Mouse (Mus musculus) stomach, embryonic 15.5 days (tissue): ENCODE measurements around the gene Trim69. TPM values are rescaled to one million over a fixed set of nuclear protein-coding genes. Genes with fewer than 3 reads are reported as not detected.
A peak's percentile ranks its signal among the peaks of the same experiment; 100 is the strongest.

Experiments used
- ATAC-seq: fragments of 200-750 bp; cut with Nextera tagmentation; 2 replicates; pipeline ENCODE4 v1.8.0; 2017; ENCODE audit warnings: low read depth, moderate number of reproducible peaks, moderate TSS enrichment; ENCODE audit not compliant: insufficient read depth, low FRiP score
- H3K27ac ChIP-seq: fragments of 300-500 bp; sonication (generic); 2 replicates; pipeline ENCODE4 v1.5.1; 2015; ENCODE audit warnings: mild to moderate bottlenecking, inconsistent platforms
- H3K27me3 ChIP-seq: fragments of 300-500 bp; sonication (generic); replicated peaks from 2 replicates; pipeline ENCODE4 v1.6.1; 2015; ENCODE audit warnings: inconsistent platforms
- H3K36me3 ChIP-seq: fragments of 300-500 bp; sonication (generic); 2 replicates; pipeline ENCODE4 v1.6.1; 2015; ENCODE audit warnings: inconsistent platforms
- H3K4me1 ChIP-seq: fragments of 300-500 bp; sonication (generic); 2 replicates; pipeline ENCODE4 v1.6.1; 2015; ENCODE audit warnings: inconsistent platforms
- H3K4me2 ChIP-seq: fragments of 300-500 bp; sonication (generic); 2 replicates; pipeline ENCODE4 v1.6.1; 2015; ENCODE audit warnings: mild to moderate bottlenecking, inconsistent platforms
- H3K4me3 ChIP-seq: fragments of 300-500 bp; sonication (generic); replicated peaks from 2 replicates; pipeline ENCODE4 v1.5.1; 2015; ENCODE audit warnings: inconsistent platforms
- H3K9ac ChIP-seq: fragments of 300-500 bp; sonication (generic); 2 replicates; pipeline ENCODE4 v1.6.1; 2015; ENCODE audit warnings: inconsistent platforms
- H3K9me3 ChIP-seq: fragments of 300-500 bp; sonication (generic); 2 replicates; pipeline ENCODE4 v1.6.1; 2016; ENCODE audit warnings: inconsistent platforms
- WGBS: fragments of 180-500 bp; shearing (Covaris S2); methylation state at CpG from one replicate; pipeline ENCODE4 v1.1.7; 2015; 5-methylcytosine and 5-hydroxymethylcytosine counted together
- polyA plus RNA-seq: library from polyadenylated mRNA; unstranded; fragments of >200 nt; fragmentation: Nextera tagmentation; extraction: Ambion mirVana; gene quantifications from 2 replicates; pipeline ENCODE4 v1.2.1, GENCODE M21; 2015

The Trim69 gene
- polyA plus RNA-seq, 1 experiment from 2014 or later = not detected

DNA sequence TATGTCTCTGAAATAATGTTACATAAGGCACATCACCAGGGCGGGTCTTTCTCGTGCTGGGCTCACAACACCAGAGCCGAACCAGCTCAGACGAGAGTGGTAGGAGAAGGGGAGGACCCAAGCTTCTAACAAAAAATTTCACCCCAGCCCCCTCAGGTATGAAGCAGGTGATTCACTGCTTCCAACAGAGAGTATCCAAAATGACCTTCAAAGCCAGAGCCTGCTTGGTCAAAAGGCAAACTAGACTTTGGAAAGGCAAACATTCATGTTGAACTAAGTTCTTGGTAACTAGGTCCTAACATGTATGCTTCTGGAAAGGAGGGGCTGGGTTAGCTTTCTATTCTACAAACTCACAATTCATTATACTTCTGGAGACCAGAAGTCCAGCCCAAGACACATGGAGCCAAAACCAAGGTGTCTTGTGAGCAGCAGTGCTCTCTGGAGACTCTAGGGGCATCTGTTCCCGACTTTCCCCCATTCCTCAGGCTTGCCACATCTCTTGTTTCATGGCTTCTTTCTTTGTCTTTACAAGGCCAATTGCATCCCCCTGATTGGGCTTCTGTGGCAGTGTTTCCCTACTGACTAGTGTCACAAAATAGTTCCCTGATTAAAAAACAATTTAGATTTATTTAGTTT is 19.1 kb upstream of the Trim69 start:
- H3K4me2 ChIP-seq = no peak overlapping the region
- no peaks in the 10 kb centered on the region for H3K4me1 ChIP-seq
- 71% methylated on average over 5 of the region's 5 CpGs for WGBS
- 0 out of 2 replicates have a peak, but pooled peaks have one; percentile 31 for ATAC-seq
- no peak overlapping the region for H3K27ac ChIP-seq
- no peaks in the 10 kb centered on the region for H3K9me3 ChIP-seq
- 0 out of 2 replicates have a peak, but pooled peaks cover 3% of the 10 kb centered on the region for H3K27me3 ChIP-seq
- H3K9ac ChIP-seq = no peak overlapping the region
- H3K4me3 ChIP-seq = no peak overlapping the region
- no peaks in the 10 kb centered on the region for H3K36me3 ChIP-seq

DNA sequence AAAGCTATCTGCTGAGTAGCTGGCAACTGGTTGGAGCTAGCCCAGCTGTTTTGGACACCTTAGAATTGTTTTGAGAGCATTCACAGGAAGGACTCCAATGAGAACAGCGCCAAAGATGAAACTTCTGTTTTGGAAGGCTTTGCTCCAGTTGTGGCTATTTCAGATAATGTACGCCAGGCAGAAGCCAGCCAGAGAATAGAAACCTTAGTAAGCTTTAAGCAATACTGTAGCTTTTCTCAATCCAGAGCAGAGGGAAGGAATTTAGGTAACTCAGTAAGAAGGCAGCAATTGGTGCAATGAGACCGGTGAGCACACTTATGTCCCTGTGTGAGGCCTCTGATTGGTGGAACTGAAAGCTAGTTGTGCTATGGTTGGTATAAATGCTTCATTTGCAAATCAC is 17.4 kb upstream of the Trim69 start:
- H3K4me2 ChIP-seq = no peak overlapping the region
- H3K9me3 ChIP-seq = no peaks in the 10 kb centered on the region
- no peak overlapping the region for H3K4me3 ChIP-seq
- H3K27ac ChIP-seq = no peak overlapping the region
- H3K9ac ChIP-seq = no peak overlapping the region
- no peaks in the 10 kb centered on the region for H3K27me3 ChIP-seq
- H3K4me1 ChIP-seq = peaks cover 5% of the 10 kb centered on the region; the same call in 1 of the 2 replicates
- 87% methylated on average over 3 of the region's 3 CpGs for WGBS
- ATAC-seq = no peak
- no peaks in the 10 kb centered on the region for H3K36me3 ChIP-seq

DNA sequence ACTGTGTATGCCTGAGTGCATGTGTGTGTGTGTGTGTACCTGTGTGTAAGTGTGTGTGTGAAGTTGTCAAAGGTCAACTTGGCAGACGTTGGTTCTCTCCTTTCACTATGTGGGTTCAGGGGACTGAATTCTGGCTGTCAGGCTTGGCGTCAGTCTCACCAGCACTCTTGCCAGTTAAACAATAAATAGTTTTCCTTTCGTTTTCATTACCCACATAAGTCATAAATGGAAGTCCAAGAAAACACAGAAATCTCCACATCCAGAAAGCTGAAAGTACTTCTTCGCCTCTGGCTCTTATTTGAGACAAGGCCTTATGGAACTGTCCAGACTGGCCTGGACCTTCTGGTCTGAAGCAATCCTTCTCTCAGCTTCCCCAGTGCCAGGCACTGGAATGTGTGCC is 14.7 kb upstream of the Trim69 start:
- Histone ChIP-seq H3K4me1 (peaks cover 16% of the 10 kb centered on the region; the same call in 1 of the 2 replicates), H3K9ac (no peak overlapping the region), H3K4me3 (no peak overlapping the region), H3K27me3 (no peaks in the 10 kb centered on the region), H3K27ac (no peak overlapping the region), H3K4me2 (no peak overlapping the region), H3K36me3 (no peaks in the 10 kb centered on the region), H3K9me3 (no peaks in the 10 kb centered on the region)
- ATAC-seq = no peak
- WGBS = 68% methylated on average over 4 of the region's 4 CpGs

DNA sequence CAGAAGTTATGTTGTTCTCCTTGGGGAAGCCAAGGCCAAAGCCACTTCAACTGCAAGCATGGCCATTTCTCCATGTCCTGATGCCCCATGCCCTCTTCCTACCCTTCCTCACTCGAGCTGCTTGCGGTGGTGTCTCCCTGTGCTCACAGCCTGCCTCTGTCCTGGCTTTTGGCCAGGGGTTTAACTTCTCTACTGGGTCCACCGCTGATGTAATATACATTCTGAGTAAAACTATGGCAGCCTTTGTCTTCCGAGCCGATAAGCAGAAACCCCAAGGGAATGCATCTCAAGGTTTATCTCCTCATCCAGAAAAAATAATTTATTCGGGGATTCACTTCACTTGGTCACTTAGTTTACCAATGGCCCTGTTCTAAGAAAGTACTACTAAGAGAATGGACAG is 13.8 kb upstream of the Trim69 start:
- WGBS = 65% methylated on average over 6 of the region's 6 CpGs
- no peaks in the 10 kb centered on the region for H3K36me3 ChIP-seq
- H3K27me3 ChIP-seq = no peaks in the 10 kb centered on the region
- no peak overlapping the region for H3K9ac ChIP-seq
- H3K9me3 ChIP-seq = no peaks in the 10 kb centered on the region
- H3K4me1 ChIP-seq = peaks cover 16% of the 10 kb centered on the region; the same call in 1 of the 2 replicates
- H3K4me2 ChIP-seq = peak overlapping the region; percentile 81; the same call in 1 of the 2 replicates
- no peak overlapping the region for H3K4me3 ChIP-seq
- no peak overlapping the region for H3K27ac ChIP-seq
- ATAC-seq = no peak

DNA sequence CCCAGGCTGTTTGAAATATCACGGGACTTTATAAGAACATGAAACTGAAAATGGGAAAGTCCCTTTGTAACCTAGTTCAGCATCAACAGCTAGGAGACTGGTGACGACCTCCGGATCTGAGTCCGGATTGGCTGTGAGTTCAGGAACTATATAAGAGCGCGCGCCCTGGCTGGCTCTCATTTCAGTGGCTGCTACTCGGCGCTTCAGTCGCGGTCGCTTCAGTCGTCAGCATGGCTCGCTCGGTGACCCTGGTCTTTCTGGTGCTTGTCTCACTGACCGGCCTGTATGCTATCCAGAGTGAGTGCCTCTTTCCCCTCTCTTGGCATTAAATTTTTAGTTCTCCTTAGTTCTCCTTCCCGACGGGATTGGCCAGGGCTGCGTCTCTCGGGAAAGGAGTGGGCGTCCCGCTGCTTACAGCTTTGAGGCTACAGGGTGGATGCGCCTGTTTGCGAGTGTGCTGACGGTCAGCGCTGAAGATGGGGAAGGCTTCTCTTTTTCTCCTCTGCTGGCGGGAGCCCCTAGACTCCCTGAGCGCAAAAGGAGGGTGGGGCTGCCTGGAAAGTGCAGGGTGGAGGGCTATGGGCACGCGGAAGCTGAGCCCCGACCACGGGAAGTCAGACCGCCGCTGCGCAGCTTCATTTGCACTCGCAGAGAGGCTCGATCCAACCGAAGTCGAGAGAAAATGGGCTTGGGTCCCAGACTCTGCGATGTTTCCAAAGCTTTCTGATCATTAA is 12.8 kb upstream of the Trim69 start, which contains the start of gene B2m:
TSS of gene B2m (plus strand) at position 179 of the 734 bp plus-strand sequence.
- H3K4me3 ChIP-seq = peak within 1 kb of the TSS; percentile 79
- ATAC-seq = peak; percentile 96
- H3K9ac ChIP-seq = peak within 1 kb of the TSS; percentile 74
- peak within 1 kb of the TSS; percentile 85 for H3K27ac ChIP-seq
- under 1% methylated on average over 40 of the region's 40 CpGs for WGBS
- no peaks in the 10 kb centered on the region for H3K27me3 ChIP-seq
- peak within 1 kb of the TSS; percentile 81 for H3K4me2 ChIP-seq
- no peaks in the 10 kb centered on the region for H3K36me3 ChIP-seq
- peaks cover 16% of the 10 kb centered on the region; the same call in 1 of the 2 replicates for H3K4me1 ChIP-seq
- no peaks in the 10 kb centered on the region for H3K9me3 ChIP-seq

DNA sequence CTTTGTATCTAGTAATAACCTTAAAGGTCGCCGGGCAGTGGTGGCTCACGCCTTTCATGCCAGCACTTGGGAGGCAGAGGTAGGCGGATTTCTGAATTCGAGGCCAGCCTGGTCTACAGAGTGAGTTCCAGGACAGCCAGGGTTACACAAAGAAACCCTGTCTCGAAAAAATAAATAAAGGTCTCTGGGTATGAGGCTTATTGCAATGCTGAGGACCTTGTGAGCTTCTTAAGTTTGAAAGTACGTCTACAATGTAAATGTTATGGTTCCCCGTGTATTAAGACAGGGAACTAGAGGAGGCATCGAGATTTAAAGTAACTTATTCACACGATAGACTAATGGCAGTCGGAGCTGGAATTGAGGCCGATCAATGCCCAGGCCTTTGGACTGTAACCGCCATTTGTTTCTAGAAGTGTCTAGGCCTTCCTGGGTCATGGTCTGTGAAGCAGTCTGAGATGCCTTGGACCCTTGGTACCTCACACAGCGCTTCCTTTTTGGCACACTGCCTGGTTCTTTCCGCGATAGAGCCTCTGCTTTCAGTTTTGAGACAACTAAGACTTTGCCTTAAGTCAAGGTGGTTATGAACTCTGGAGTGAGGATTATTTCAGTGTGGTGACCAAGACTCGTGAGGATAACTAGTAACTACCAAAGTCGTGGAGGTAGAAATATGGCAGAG is 12.1 kb upstream of the Trim69 start:
- H3K36me3 ChIP-seq = no peaks in the 10 kb centered on the region
- H3K4me3 ChIP-seq = peak overlapping the region; percentile 79
- peak overlapping the region; percentile 85 for H3K27ac ChIP-seq
- H3K4me1 ChIP-seq = peaks cover 16% of the 10 kb centered on the region; the same call in 1 of the 2 replicates
- H3K9me3 ChIP-seq = no peaks in the 10 kb centered on the region
- no peaks in the 10 kb centered on the region for H3K27me3 ChIP-seq
- 21% methylated on average over 18 of the region's 18 CpGs for WGBS
- peak; percentile 19; the same call in 1 of the 2 replicates for ATAC-seq
- peak overlapping the region; percentile 74 for H3K9ac ChIP-seq
- H3K4me2 ChIP-seq = peak overlapping the region; percentile 81

DNA sequence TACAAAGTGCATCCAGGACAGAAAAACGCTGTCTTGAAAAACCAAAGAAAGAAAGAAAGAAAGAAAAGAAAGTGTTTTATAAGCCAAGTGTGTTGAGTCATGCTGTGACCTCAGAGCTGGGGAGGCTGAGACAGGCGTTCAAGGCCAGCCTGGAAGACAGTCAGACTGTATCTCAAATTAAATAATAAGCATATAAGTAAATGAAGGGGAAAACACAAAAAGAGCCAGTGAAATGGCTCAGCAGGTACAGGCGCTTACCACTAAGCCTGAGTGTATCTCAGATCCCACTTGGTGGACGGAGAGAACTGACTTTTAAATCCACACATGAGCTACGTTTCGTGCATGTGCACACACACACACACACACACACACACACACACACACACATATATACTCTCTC is 11.2 kb upstream of the Trim69 start:
- 91% methylated on average over 6 of the region's 6 CpGs for WGBS
- no peak for ATAC-seq
- peak overlapping the region; percentile 81; the same call in 1 of the 2 replicates for H3K4me2 ChIP-seq

GRCm38 (mm10) chr2:122149716-122150115 is 10.8 kb upstream of the Trim69 start:
- no peak overlapping the region for H3K4me2 ChIP-seq
- no peak for ATAC-seq
- H3K9me3 ChIP-seq = no peaks in the 10 kb centered on the region
- 87% methylated on average over 3 of the region's 3 CpGs for WGBS
- H3K36me3 ChIP-seq = no peaks in the 10 kb centered on the region
- no peak overlapping the region for H3K9ac ChIP-seq
- H3K27ac ChIP-seq = no peak overlapping the region
- peaks cover 16% of the 10 kb centered on the region; the same call in 1 of the 2 replicates for H3K4me1 ChIP-seq
- H3K27me3 ChIP-seq = no peaks in the 10 kb centered on the region
- no peak overlapping the region for H3K4me3 ChIP-seq

More for the DNA sequence above, 11.2 kb upstream of the Trim69 start:
- Histone ChIP-seq H3K9me3 (no peaks in the 10 kb centered on the region), H3K27ac (no peak overlapping the region), H3K27me3 (no peaks in the 10 kb centered on the region), H3K4me3 (no peak overlapping the region), H3K4me1 (peaks cover 16% of the 10 kb centered on the region; the same call in 1 of the 2 replicates), H3K36me3 (no peaks in the 10 kb centered on the region), H3K9ac (no peak overlapping the region)

DNA sequence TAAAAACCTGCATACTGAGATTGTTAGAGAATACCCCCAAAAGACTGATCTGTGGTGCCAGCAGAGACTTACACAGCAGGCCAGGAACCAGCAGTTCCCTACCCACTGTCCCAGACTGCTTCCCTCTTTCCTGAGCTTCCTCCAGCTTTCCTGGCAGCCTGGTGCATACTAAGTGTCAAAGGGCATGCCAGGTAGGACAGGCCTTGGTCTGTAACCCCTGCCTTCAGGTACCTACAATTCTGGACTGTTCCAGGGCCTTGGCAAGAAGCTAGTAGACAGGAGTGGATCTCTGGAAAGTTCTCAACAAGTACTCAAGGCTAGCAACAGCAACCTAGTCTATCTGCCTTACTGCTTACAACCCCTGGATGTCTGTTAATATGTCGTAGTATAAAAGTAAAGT is 9.3 kb upstream of the Trim69 start:
- Histone ChIP-seq H3K4me3 (no peak overlapping the region), H3K27ac (no peak overlapping the region), H3K9ac (no peak overlapping the region), H3K4me2 (no peak overlapping the region), H3K4me1 (peaks cover 16% of the 10 kb centered on the region; the same call in 1 of the 2 replicates), H3K9me3 (no peaks in the 10 kb centered on the region), H3K27me3 (no peaks in the 10 kb centered on the region), H3K36me3 (no peaks in the 10 kb centered on the region)
- WGBS = 87% methylated on average over 1 of the region's 1 CpGs
- no peak for ATAC-seq

- Histone ChIP-seq H3K9ac (no peak overlapping the region), H3K4me3 (no peak overlapping the region), H3K27me3 (no peaks in the 10 kb centered on the region), H3K36me3 (no peaks in the 10 kb centered on the region), H3K4me2 (no peak overlapping the region), H3K27ac (no peak overlapping the region), H3K9me3 (no peaks in the 10 kb centered on the region), H3K4me1 (0 out of 2 replicates have a peak, but pooled peaks cover 11% of the 10 kb centered on the region)
- ATAC-seq = no peak
- WGBS = 82% methylated on average over 3 of the region's 3 CpGs
Measured at GRCm38 (mm10) chr2:122152850-122153249, 7.7 kb upstream of the Trim69 start.

- WGBS = 85% methylated on average over 7 of the region's 7 CpGs
- no peak overlapping the region for H3K4me2 ChIP-seq
- no peak for ATAC-seq
- H3K9me3 ChIP-seq = no peaks in the 10 kb centered on the region
- no peak overlapping the region for H3K4me3 ChIP-seq
- peaks cover 9% of the 10 kb centered on the region; the same call in 1 of the 2 replicates for H3K4me1 ChIP-seq
- no peak overlapping the region for H3K9ac ChIP-seq
- no peak overlapping the region for H3K27ac ChIP-seq
- no peaks in the 10 kb centered on the region for H3K36me3 ChIP-seq
- H3K27me3 ChIP-seq = no peaks in the 10 kb centered on the region
Measured at GRCm38 (mm10) chr2:122153681-122154365, 6.7 kb upstream of the Trim69 start.
